ENCODE assay signal across 8 mouse cellular contexts in genomic region chr7:18991660-18992293, GRCm38 (mm10). TPM values are rescaled to one million over a fixed set of nuclear protein-coding genes. Genes with fewer than 3 reads are reported as not detected.
A peak's percentile ranks its signal among the peaks of the same experiment; 100 is the strongest.
DNase-seq lines count a peak whose midpoint lies in the region; ATAC-seq and TF ChIP-seq lines count a peak whose summit lies in the region.

No protein-coding gene starts in this region.

- peaks cover 10% of the 10 kb centered on the region; the same call in 1 of the 2 replicates for H3K4me1 ChIP-seq in cerebellum, adult 2 months (ENCODE audit: control insufficient read depth, insufficient read depth, low read length)
- peaks cover 18% of the 10 kb centered on the region for H3K4me1 ChIP-seq in heart, embryonic 12.5 days (replicated peaks)
- H3K4me1 ChIP-seq in limb, embryonic 15.5 days = peaks cover 36% of the 10 kb centered on the region

- ATAC-seq in heart, embryonic 12.5 days (ENCODE audit: insufficient number of reproducible peaks, low FRiP score) = 0 out of 2 replicates have a peak, but pooled peaks have one; percentile 0
- ATAC-seq in limb, embryonic 15.5 days (ENCODE audit: insufficient number of reproducible peaks, low FRiP score, low TSS enrichment, low read depth) = no peak
- ATAC-seq in granulocyte monocyte progenitor cell, adult 5-6 weeks (replicated peaks; ENCODE audit: poor library complexity, severe bottlenecking) = no peak

- DNase-seq in gastrocnemius, adult 18-20 months (ENCODE audit: low spot score) = peak; percentile 11
- no peak for DNase-seq in gastrocnemius, adult 8-10 months (ENCODE audit: low spot score in 2 of 2)
- DNase-seq in B cell, adult 2 months = peak; percentile 32 to 37
- DNase-seq in cerebellum, adult 2 months = peak; percentile 60 to 72
- DNase-seq in right cerebral cortex, postnatal 4 days = peak; percentile 40

- peaks cover 21% of the 10 kb centered on the region; the same call in 1 of the 2 replicates for H3K36me3 ChIP-seq in heart, embryonic 12.5 days
- H3K36me3 ChIP-seq in limb, embryonic 15.5 days = no peaks in the 10 kb centered on the region

- no peak for TF ChIP-seq POLR2A in cerebellum, adult 2 months (IDR thresholded peaks at IDR 0.05; ENCODE audit: borderline replicate concordance, insufficient read depth, low read length)

- no peaks in the 10 kb centered on the region for H3K27me3 ChIP-seq in cerebellum, adult 2 months (ENCODE audit: control insufficient read depth, insufficient read depth, low read length)
- peaks cover 41% of the 10 kb centered on the region for H3K27me3 ChIP-seq in heart, embryonic 12.5 days (replicated peaks)
- peaks cover 15% of the 10 kb centered on the region for H3K27me3 ChIP-seq in limb, embryonic 15.5 days

- WGBS in cerebellum, adult 2 months = under 1% methylated on average over 58 of the region's 59 CpGs
- under 1% methylated on average over 59 of the region's 59 CpGs for WGBS in heart, embryonic 12.5 days
- 1% methylated on average over 59 of the region's 59 CpGs for WGBS in limb, embryonic 15.5 days

- peak overlapping the region; percentile 21 for H3K27ac ChIP-seq in cerebellum, adult 2 months (ENCODE audit: insufficient read depth, low read length)
- H3K27ac ChIP-seq in heart, embryonic 12.5 days (ENCODE audit: poor library complexity, severe bottlenecking) = no peak overlapping the region
- no peak overlapping the region; the same call in 1 of the 2 replicates for H3K27ac ChIP-seq in limb, embryonic 15.5 days

- H3K9ac ChIP-seq in heart, embryonic 12.5 days = peak overlapping the region; percentile 59
- H3K9ac ChIP-seq in limb, embryonic 15.5 days = peak overlapping the region; percentile 47

- TF ChIP-seq CTCF in cerebellum, adult 2 months (IDR thresholded peaks at IDR 0.05; ENCODE audit: borderline replicate concordance, insufficient read depth, low read depth, low read length) = no peak

- no peaks in the 10 kb centered on the region for H3K9me3 ChIP-seq in heart, embryonic 12.5 days (replicated peaks)
- no peaks in the 10 kb centered on the region for H3K9me3 ChIP-seq in limb, embryonic 15.5 days

- H3K4me2 ChIP-seq in heart, embryonic 12.5 days = peak overlapping the region; percentile 82
- peak overlapping the region; percentile 89 for H3K4me2 ChIP-seq in limb, embryonic 15.5 days

- H3K4me3 ChIP-seq in cerebellum, adult 2 months (replicated peaks; ENCODE audit: insufficient read depth, low read depth, low read length) = peak overlapping the region; percentile 80
- H3K4me3 ChIP-seq in heart, embryonic 12.5 days = peak overlapping the region; percentile 52
- H3K4me3 ChIP-seq in limb, embryonic 15.5 days = peak overlapping the region; percentile 59

RNA-seq across cellular contexts. Expression of gene Mypop, which starts 0.7 kb away (rescaled TPM):
- 1 to 10 TPM; 8.7 to 8.9 TPM for total RNA-seq in gastrocnemius, adult 18-20 months (2021)
- 10 to 100 TPM in 2 of 4 experiments, 1 to 10 TPM in 2; 8.0 to 10.6 (median 9.9) TPM for total RNA-seq in gastrocnemius, adult 8-10 months (2022)
- 52.6 and 55.3 TPM in 2 replicates for polyA plus RNA-seq in cerebellum, adult 2 months (2012; rRNA removed)
- polyA plus RNA-seq in heart, embryonic 12.5 days (2016; fragmentation: Nextera tagmentation; extraction: Ambion mirVana) = 2.7 and 3.0 TPM in 2 replicates
- polyA plus RNA-seq in limb, embryonic 15.5 days (2015; fragmentation: Nextera tagmentation; extraction: Ambion mirVana) = 5.2 and 5.3 TPM in 2 replicates
- not detected in 2 replicates for total RNA-seq in granulocyte monocyte progenitor cell, adult 5-6 weeks (2014; fragmentation: Nextera tagmentation)
- 0.82 TPM in 1 of 2 replicates, not detected in the other for total RNA-seq in granulocyte monocyte progenitor cell, adult 5-6 weeks (2017)

RNA-seq across cellular contexts. Expression of gene Nanos2, which starts 4.6 kb away (rescaled TPM):
- total RNA-seq in gastrocnemius, adult 18-20 months (2021) = not detected
- total RNA-seq in gastrocnemius, adult 8-10 months (2022) = not detected
- polyA plus RNA-seq in cerebellum, adult 2 months (2012; rRNA removed) = 2.0 and 2.7 TPM in 2 replicates
- not detected in 2 replicates for polyA plus RNA-seq in heart, embryonic 12.5 days (2016; fragmentation: Nextera tagmentation; extraction: Ambion mirVana)
- polyA plus RNA-seq in limb, embryonic 15.5 days (2015; fragmentation: Nextera tagmentation; extraction: Ambion mirVana) = not detected in 2 replicates
- total RNA-seq in granulocyte monocyte progenitor cell, adult 5-6 weeks (2014; fragmentation: Nextera tagmentation) = not detected in 2 replicates
- total RNA-seq in granulocyte monocyte progenitor cell, adult 5-6 weeks (2017) = not detected in 2 replicates

RNA-seq across cellular contexts. Expression of gene Irf2bp1, which starts 12.1 kb away (rescaled TPM):
- total RNA-seq in gastrocnemius, adult 18-20 months (2021) = 10 to 100 TPM; 18.3 to 18.5 TPM
- total RNA-seq in gastrocnemius, adult 8-10 months (2022) = 10 to 100 TPM; 19.3 to 20.7 (median 19.7) TPM
- 37.7 and 41.5 TPM in 2 replicates for polyA plus RNA-seq in cerebellum, adult 2 months (2012; rRNA removed)
- polyA plus RNA-seq in heart, embryonic 12.5 days (2016; fragmentation: Nextera tagmentation; extraction: Ambion mirVana) = 21.3 and 22.8 TPM in 2 replicates
- 24.0 and 26.1 TPM in 2 replicates for polyA plus RNA-seq in limb, embryonic 15.5 days (2015; fragmentation: Nextera tagmentation; extraction: Ambion mirVana)
- 14.5 and 24.3 TPM in 2 replicates for total RNA-seq in granulocyte monocyte progenitor cell, adult 5-6 weeks (2014; fragmentation: Nextera tagmentation)
- total RNA-seq in granulocyte monocyte progenitor cell, adult 5-6 weeks (2017) = 8.4 and 17.5 TPM in 2 replicates

RNA-seq across cellular contexts. Expression of gene Foxa3, which starts 31.6 kb away (rescaled TPM):
- under 1 TPM in 1 of 2 experiments, not detected in 1; 0.09 TPM for total RNA-seq in gastrocnemius, adult 18-20 months (2021)
- total RNA-seq in gastrocnemius, adult 8-10 months (2022) = not detected
- not detected in 2 replicates for polyA plus RNA-seq in cerebellum, adult 2 months (2012; rRNA removed)
- polyA plus RNA-seq in heart, embryonic 12.5 days (2016; fragmentation: Nextera tagmentation; extraction: Ambion mirVana) = 0.37 TPM in 1 of 2 replicates, not detected in the other
- polyA plus RNA-seq in limb, embryonic 15.5 days (2015; fragmentation: Nextera tagmentation; extraction: Ambion mirVana) = 3.8 and 3.9 TPM in 2 replicates
- not detected in 2 replicates for total RNA-seq in granulocyte monocyte progenitor cell, adult 5-6 weeks (2014; fragmentation: Nextera tagmentation)
- not detected in 2 replicates for total RNA-seq in granulocyte monocyte progenitor cell, adult 5-6 weeks (2017)

RNA-seq across cellular contexts. Expression of gene Sympk, which starts 32.4 kb away (rescaled TPM):
- total RNA-seq in gastrocnemius, adult 18-20 months (2021) = 10 to 100 TPM; 74.1 to 74.6 TPM
- total RNA-seq in gastrocnemius, adult 8-10 months (2022) = 10 to 100 TPM; 70.2 to 93.3 (median 83.6) TPM
- polyA plus RNA-seq in cerebellum, adult 2 months (2012; rRNA removed) = 112 and 113 TPM in 2 replicates
- polyA plus RNA-seq in heart, embryonic 12.5 days (2016; fragmentation: Nextera tagmentation; extraction: Ambion mirVana) = 33.2 TPM in 2 replicates
- 28.8 and 32.7 TPM in 2 replicates for polyA plus RNA-seq in limb, embryonic 15.5 days (2015; fragmentation: Nextera tagmentation; extraction: Ambion mirVana)
- 79.9 and 98.6 TPM in 2 replicates for total RNA-seq in granulocyte monocyte progenitor cell, adult 5-6 weeks (2014; fragmentation: Nextera tagmentation)
- total RNA-seq in granulocyte monocyte progenitor cell, adult 5-6 weeks (2017) = 38.5 and 46.7 TPM in 2 replicates

Comparison
In these comparisons a context has a peak if more than half of its experiments do, and no peak if none do; other contexts are left out.
1. DNase-seq: peak in gastrocnemius, adult 18-20 months (single experiment), B cell, adult 2 months (2 of 2), cerebellum, adult 2 months (2 of 2) and right cerebral cortex, postnatal 4 days (single experiment); none in gastrocnemius, adult 8-10 months (0 of 2).
2. RNA of gene Mypop, which starts 0.7 kb away (total RNA-seq): 8.0 to 10.6 TPM in gastrocnemius, adult 8-10 months and 8.7 to 8.9 TPM in gastrocnemius, adult 18-20 months; 0.82 TPM in granulocyte monocyte progenitor cell, adult 5-6 weeks; every median in the first group is over 4 times any median in the second.
3. Peak in every context shown above with its lines, with median percentiles within 50 percentile points of each other: H3K4me3 ChIP-seq.